Mouse (Mus musculus) liver, postnatal 0 days (tissue): ENCODE results near the gene Olfr30. TPM values are rescaled to one million over a fixed set of nuclear protein-coding genes. Genes with fewer than 3 reads are reported as not detected.
"Not testable (repeated sequence)": the region's sequence is repeated elsewhere in the genome, so short reads cannot be mapped to it uniquely, and the experiment has no call there.

Experiments
- ATAC-seq: fragments of 200-750 bp; cut with Nextera tagmentation; 2 replicates; pipeline ENCODE4 v1.8.0; 2017; ENCODE audit warnings: mild to moderate bottlenecking, moderate library complexity
- DNase-seq: peaks from one replicate; pipeline ENCODE4 v3.0.0-alpha.2; 2016
- H3K27ac ChIP-seq: fragments of 300-500 bp; sonication (generic); 2 replicates; pipeline ENCODE4 v1.5.1; 2014; ENCODE audit warnings: antibody characterized with exemption, moderate library complexity, mild to moderate bottlenecking, low read depth
- H3K27me3 ChIP-seq: fragments of 300-500 bp; sonication (generic); 2 replicates; pipeline ENCODE4 v1.6.1; 2014; ENCODE audit warnings: low read length, control low read depth, mixed read lengths; ENCODE audit not compliant: insufficient read depth
- H3K36me3 ChIP-seq: fragments of 300-500 bp; sonication (generic); replicated peaks from 2 replicates; pipeline ENCODE4 v1.6.1; 2014; ENCODE audit warnings: mild to moderate bottlenecking, control low read depth, low read length, moderate library complexity, mixed read lengths; ENCODE audit not compliant: insufficient read depth
- H3K4me1 ChIP-seq: fragments of 300-500 bp; sonication (generic); 2 replicates; pipeline ENCODE4 v1.6.1; 2014; ENCODE audit warnings: antibody characterized with exemption, mild to moderate bottlenecking, control low read depth; ENCODE audit not compliant: insufficient read depth
- H3K4me2 ChIP-seq: fragments of 300-500 bp; sonication (generic); 2 replicates; pipeline ENCODE4 v1.6.1; 2014; ENCODE audit warnings: low read depth, mild to moderate bottlenecking, low read length, moderate library complexity, mixed read lengths
- H3K4me3 ChIP-seq: fragments of 300-500 bp; sonication (generic); 2 replicates; pipeline ENCODE4 v1.5.1; 2014; ENCODE audit warnings: low read depth, low read length
- H3K9ac ChIP-seq: fragments of 300-500 bp; sonication (generic); replicated peaks from 2 replicates; pipeline ENCODE4 v1.6.1; 2014; ENCODE audit warnings: mild to moderate bottlenecking, moderate library complexity
- H3K9me3 ChIP-seq: fragments of 300-500 bp; sonication (generic); 2 replicates; pipeline ENCODE4 v1.6.1; 2016; ENCODE audit warnings: mild to moderate bottlenecking, control low read depth, low read length, mixed read lengths
- CTCF ChIP-seq: sonication (generic); IDR thresholded peaks from 2 replicates; pipeline ENCODE4 v1.5.1; 2016; ENCODE audit warnings: antibody characterized with exemption, low read depth
- EP300 ChIP-seq: IDR thresholded peaks from 2 replicates; pipeline ENCODE4 v1.6.1; 2016; ENCODE audit warnings: antibody characterized with exemption, low read depth, mild to moderate bottlenecking
- whole genome bisulfite sequencing: fragments of 180-500 bp; shearing (Covaris S2); extraction: QIAGEN DNeasy Blood & Tissue Kit; methylation state at CpG from one replicate; pipeline ENCODE4 v1.1.7; 2014; ENCODE audit not compliant: insufficient replicate concordance; 5-methylcytosine and 5-hydroxymethylcytosine counted together
- polyA plus RNA-seq: library from polyadenylated mRNA; unstranded; fragments of >200 nt; fragmentation: Nextera tagmentation; extraction: Ambion mirVana; gene quantifications from 2 replicates; pipeline ENCODE4 v1.2.1, GENCODE M21; 2015

The Olfr30 gene
- polyA plus RNA-seq: not detected in 2 replicates

DNA sequence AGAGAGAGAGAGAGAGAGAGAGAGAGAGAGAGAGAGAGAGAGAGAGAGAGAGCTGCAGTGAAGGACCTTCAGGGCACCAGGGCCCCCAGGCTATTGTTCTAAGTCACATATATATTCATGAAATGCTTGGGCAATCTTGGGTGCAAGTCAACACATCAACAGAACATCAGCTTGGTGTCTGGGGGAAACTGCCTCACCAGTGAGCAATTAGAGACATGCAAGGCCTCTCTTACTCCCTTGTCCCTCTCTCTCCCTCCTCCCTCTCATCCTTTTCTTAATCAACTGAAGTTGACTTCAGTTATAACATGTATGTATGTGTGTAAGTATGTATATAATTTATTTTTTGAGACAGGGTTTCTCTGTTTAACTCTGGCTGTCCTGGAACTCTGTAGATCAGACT, at the start of gene Olfr30:
Gene Olfr30 (minus strand): TSS at position 101 of the 400 bp plus-strand sequence.
- Histone ChIP-seq H3K4me2 (no peak within 1 kb of the TSS), H3K4me3 (no peak within 1 kb of the TSS), H3K36me3 (no peaks in the 10 kb centered on the region), H3K27me3 (no peaks in the 10 kb centered on the region), H3K4me1 (no peaks in the 10 kb centered on the region), H3K9ac (no peak within 1 kb of the TSS), H3K9me3 (no peaks in the 10 kb centered on the region), H3K27ac (no peak within 1 kb of the TSS)
- ATAC-seq (no peak), DNase-seq (no peak)
- no peak for TF ChIP-seq CTCF
- TF ChIP-seq EP300: no peak

DNA sequence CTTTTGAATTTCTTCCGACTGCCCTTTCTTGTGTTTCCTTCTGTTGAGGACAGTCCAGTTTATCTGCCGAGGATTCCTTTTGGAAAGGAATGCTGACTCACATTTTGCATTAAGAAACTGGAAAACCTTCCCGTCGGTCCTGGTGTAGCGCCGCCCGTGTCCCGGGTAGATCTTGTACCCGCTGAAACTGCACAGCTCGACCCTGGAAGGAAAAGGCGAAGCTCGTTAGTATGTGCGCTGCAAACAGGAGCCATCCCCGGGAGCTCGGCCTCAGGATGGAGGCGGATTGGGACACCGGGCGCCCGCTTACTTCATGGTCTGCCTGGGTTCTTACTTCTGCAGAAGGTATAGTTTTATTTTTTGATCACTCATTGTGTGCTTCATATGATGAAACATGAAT, 47.0 kb upstream of the Olfr30 start:
- not testable (repeated sequence) for H3K27ac ChIP-seq, H3K4me3 ChIP-seq
- 73% methylated on average over 19 of the region's 19 CpGs for WGBS

DNA sequence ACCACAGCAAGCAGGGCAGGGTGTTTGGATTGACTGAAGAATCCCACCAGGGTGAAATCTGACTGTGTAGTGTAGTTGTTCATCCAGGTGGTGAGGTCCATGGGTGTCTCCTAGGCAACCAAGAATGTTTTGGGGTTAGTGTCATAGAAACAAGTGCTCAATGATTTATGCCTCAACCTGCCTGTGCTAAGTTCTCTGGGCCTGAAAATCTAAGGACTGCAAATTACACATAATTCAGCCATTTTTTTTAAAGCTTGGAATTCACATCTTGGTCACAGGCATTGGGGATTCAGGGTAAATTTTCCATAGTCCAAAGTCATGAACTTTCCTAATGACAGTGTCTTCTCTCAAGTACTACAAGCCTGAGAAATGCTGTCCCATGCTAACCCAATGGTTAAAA, 40.4 kb upstream of the Olfr30 start, which contains the start of gene Olfr331:
Gene Olfr331 (minus strand): TSS at position 101 of the 400 bp plus-strand sequence.
- not testable (repeated sequence) for H3K4me1 ChIP-seq, H3K9me3 ChIP-seq, H3K4me3 ChIP-seq, H3K4me2 ChIP-seq, H3K9ac ChIP-seq, DNase-seq, H3K27ac ChIP-seq, H3K36me3 ChIP-seq, ATAC-seq, H3K27me3 ChIP-seq

More for the DNA sequence above, 47.0 kb upstream of the Olfr30 start:
- not testable (repeated sequence) for DNase-seq, H3K36me3 ChIP-seq, H3K4me2 ChIP-seq, H3K4me1 ChIP-seq, ATAC-seq, H3K9ac ChIP-seq, H3K27me3 ChIP-seq, H3K9me3 ChIP-seq

GRCm38 (mm10) chr11:58499290-58499689, 37.2 kb upstream of the Olfr30 start:
- Histone ChIP-seq H3K9me3 (no peaks in the 10 kb centered on the region), H3K27me3 (no peaks in the 10 kb centered on the region), H3K4me1 (no peaks in the 10 kb centered on the region), H3K36me3 (no peaks in the 10 kb centered on the region), H3K4me2 (no peak overlapping the region), H3K9ac (no peak overlapping the region), H3K27ac (no peak overlapping the region), H3K4me3 (no peak overlapping the region)
- 51% methylated on average over 3 of the region's 3 CpGs for WGBS
- peak; percentile 20; the same call in 1 of the 2 replicates for TF ChIP-seq CTCF
- no peak for TF ChIP-seq EP300
- ATAC-seq (no peak), DNase-seq (no peak)

- 83% methylated on average over 9 of the region's 9 CpGs for WGBS
- Histone ChIP-seq H3K9me3 (no peaks in the 10 kb centered on the region), H3K36me3 (no peaks in the 10 kb centered on the region), H3K4me1 (no peaks in the 10 kb centered on the region), H3K4me2 (no peak overlapping the region), H3K27ac (no peak overlapping the region), H3K9ac (no peak overlapping the region), H3K4me3 (no peak overlapping the region), H3K27me3 (no peaks in the 10 kb centered on the region)
- TF ChIP-seq CTCF: no peak
- TF ChIP-seq EP300: no peak
- DNase-seq (no peak), ATAC-seq (no peak)
Observed at GRCm38 (mm10) chr11:58498761-58499160, 36.7 kb upstream of the Olfr30 start.

GRCm38 (mm10) chr11:58492455-58492854, 30.4 kb upstream of the Olfr30 start, which contains the start of gene Olfr332:
TSS of gene Olfr332 (minus strand) at chr11:58492555.
- H3K4me1 ChIP-seq: no peaks in the 10 kb centered on the region; the same call in 1 of the 2 replicates
- WGBS: 76% methylated on average over 2 of the region's 2 CpGs
- no peak for ATAC-seq
- no peak for TF ChIP-seq EP300
- no peak for TF ChIP-seq CTCF
- H3K4me3 ChIP-seq: no peak within 1 kb of the TSS
- no peak within 1 kb of the TSS for H3K9ac ChIP-seq
- H3K9me3 ChIP-seq: no peaks in the 10 kb centered on the region
- DNase-seq: no peak
- no peak within 1 kb of the TSS for H3K4me2 ChIP-seq
- no peaks in the 10 kb centered on the region for H3K36me3 ChIP-seq
- no peaks in the 10 kb centered on the region for H3K27me3 ChIP-seq
- no peak within 1 kb of the TSS for H3K27ac ChIP-seq

DNA sequence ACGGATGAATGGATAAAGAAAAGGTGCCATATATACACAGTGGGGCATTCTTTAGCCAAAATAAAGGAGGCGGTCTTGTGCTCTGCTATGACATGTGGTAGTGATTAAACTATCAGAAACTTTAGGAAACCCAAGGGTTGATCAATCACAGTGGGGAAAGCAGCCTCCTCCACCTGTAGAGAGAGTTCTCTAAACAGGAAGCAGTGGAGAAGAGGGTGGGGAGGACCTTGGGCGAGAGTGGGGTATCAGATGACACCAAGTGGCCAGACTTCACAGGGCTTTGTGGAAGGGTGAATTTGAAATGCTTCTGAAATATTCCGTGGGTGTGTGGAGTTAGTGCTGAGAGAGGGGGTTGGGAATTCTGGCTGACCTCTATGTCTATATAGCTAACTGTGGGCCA, 8.5 kb downstream of the Olfr30 start:
- no peak overlapping the region for H3K4me3 ChIP-seq
- DNase-seq: no peak
- no peaks in the 10 kb centered on the region for H3K4me1 ChIP-seq
- TF ChIP-seq EP300 (no peak), CTCF (no peak)
- WGBS: 58% methylated on average over 4 of the region's 4 CpGs
- ATAC-seq: no peak
- H3K27me3 ChIP-seq: no peaks in the 10 kb centered on the region
- no peaks in the 10 kb centered on the region for H3K36me3 ChIP-seq
- no peak overlapping the region for H3K4me2 ChIP-seq
- H3K27ac ChIP-seq: no peak overlapping the region
- peaks cover 4% of the 10 kb centered on the region; the same call in 1 of the 2 replicates for H3K9me3 ChIP-seq
- no peak overlapping the region for H3K9ac ChIP-seq
